Mouse (Mus musculus): Measurements from ENCODE around the gene Ppp1r37.

The Ppp1r37 gene

DNA sequence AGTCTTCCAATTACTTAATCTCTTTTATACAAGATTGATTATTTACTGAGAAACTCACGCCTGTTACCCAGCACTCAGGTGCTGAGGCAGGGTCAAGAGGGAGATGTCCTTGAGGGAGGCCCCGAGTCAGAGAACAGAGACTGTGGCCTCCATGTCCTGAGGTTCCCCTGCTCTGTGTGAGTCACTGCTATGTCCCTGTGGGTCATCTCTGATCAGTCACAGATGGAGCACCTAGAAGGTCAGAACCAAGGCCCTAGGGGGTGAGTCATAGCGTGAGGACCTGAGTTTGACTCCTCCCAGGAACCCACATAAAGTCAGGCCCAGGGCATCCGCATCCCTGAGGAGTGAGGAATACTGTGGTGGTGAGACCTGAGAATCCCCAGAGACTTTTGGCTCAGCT is 61.2 kb downstream of the Ppp1r37 start:
- no peak for DNase-seq (ENCODE audit: low spot score)

DNA sequence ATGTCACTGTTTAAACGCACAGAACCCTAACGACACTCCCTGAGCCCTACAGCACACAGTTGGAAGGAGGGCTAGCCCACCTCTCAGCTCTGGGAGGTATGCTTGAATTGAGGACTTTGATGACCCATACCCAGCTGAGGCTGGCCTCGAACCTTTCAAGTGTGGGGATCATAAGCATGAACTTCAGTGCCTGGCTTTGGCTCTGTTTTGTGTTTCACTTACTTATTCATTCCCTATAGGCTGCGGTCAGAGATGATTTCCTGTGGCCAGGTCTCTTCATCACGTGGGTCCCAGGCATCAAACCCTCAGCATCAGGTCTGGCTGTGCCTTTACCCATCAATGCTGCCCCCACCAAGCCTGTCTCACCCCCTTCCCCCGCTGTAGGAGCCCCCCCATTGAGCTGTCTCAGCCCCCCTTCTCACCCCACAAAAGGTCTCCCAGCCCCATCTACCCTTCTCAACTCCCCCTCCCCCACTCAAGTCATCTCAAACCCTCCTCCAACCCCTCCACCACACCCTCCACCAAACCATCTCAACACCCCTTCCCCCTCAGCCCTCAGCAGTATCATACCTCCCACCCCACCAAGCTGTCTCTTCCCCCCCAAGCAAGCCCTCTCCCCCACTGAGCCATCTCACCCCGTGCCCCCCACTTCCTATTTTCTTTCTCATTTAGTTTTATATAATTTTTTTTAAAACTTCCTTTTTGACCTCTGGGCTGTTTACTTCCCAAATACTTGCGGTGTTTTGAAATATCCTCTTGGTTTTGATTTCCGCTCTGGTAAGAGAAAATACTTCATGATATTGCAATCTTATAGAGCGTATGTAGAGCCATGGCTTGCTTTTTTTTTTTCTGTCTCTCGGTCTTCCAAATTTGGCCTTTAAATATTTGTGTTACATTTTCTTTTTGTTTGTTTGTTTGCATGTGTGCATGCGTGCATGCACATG is 62.2 kb downstream of the Ppp1r37 start:
- no peak for DNase-seq (ENCODE audit: low spot score)

DNA sequence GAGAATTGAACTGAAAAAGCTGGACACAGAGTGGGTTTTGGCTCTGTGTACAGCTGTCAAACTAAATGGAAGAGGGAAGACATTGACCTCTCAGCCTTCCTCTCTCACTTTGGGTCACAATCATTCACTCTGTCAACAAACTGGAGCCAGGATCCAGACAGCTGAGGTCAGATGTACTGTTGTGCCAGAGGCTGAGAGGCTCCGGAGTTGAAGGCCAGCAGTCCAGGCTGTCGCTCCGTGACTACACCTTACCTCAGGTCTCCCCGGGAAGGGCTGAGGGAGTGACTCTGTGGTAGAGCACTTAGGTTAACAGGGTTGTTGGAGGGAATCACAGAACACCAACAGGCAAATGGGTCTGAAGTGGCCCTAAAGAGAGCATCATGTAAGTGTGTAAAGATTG is 64.5 kb downstream of the Ppp1r37 start:
- DNase-seq (ENCODE audit: low spot score), result no peak

DNA sequence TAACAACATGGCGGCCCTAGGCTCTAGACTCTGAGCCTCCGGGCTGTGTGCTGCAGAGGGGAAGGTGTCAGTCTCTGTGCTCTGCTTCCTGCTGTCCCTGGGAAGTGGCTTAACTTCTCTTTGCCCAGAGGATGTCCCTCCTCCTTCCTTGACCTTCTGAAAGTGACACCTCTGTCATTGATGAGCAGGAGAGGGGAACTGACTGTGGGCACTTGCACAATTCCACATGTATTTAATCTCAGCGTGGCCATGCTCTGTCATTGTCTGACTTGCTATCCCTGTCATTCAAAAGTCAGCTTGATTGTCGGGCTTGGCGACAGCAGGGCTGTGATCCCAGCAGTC is 66.7 kb downstream of the Ppp1r37 start:
- no peak for DNase-seq (ENCODE audit: low spot score)

DNA sequence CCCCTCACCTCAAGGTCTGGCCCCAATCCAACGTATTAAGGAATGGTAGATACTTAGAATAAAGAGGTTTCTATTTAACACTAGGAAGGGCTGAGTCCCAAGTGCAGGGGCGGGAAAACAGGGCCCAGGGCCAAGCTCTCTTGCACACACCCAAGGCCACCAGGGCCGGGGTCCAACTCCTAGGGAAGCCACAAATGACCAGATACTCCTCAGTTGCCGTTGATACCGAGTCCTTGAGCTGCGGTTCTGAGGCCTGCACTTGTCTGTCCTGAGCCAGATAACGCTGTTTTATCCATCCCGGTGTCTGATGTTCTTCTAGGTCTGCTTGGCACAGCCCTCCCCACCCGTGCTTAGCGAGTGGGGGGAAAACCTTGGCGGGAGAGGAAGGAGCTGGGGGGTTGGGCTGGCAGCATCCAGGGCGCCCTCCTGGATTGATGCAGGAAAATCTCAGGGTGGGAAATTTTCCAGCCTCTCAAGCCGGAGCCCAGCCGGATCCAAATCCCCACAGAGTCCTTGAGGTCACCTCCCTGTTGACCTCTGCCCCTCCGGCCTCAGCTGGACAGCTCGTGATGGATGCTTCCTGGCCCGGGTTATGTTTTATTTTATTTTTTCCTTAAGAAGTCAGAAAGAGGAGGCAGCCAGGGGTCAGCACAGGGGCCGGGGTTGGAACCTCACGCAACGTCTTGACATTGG is 67.2 kb downstream of the Ppp1r37 start:
- no peak for DNase-seq (ENCODE audit: low spot score)

DNA sequence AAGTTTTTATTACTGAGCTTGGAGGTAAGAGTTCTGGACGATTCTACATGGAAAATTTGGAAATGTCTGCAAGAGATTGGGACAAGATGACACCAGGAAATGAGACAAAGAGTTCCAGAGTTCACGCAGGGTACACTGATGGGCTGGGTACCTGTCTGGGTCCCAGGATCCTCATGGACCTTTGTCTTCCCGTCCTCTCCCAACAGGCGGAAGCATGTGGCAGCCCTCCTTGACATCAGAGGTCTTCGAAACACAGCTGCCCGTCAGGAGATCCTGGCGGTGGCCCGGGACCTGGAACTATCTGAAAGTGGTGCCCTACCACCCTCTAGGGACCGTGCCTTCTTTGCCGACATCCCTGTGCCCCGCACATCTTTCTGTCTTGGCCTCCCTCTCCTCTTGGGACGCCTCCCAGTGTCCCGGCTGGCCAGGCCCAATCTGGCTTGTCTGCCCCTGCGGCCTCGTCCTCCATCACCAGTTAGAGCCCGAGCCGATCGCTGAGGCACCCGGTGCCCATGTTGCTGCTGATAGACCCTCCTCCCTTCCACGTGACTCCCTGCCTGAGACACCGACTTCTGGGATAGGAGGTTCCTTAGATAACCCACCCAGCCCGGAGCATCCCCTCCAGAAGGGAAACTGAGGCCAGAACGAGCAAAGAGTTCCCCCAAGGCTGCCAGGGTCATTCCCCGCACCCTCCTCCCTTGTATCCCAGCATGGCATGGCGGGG is 68.0 kb downstream of the Ppp1r37 start:
- DNase-seq (ENCODE audit: low spot score), result no peak

DNA sequence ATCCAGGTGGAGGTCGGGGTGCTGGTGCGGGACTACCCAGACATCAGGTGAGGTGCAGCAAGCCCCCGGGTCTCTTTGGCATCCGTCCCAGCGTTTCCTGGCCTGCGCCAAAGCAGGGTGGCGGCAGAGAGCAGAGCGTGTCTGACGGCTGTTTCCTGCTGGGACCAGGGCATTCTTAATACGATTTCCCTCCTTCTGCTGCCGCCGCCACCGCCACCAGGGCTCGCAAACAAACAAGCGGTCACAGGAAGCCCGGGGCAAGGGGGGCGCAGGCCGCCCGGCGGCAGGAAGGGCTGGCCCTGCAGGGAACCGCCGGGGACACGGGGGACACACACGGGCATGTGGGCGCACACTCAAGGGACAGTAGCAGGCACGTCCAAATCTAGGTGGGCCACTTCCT is 71.1 kb downstream of the Ppp1r37 start:
- DNase-seq (ENCODE audit: low spot score), result peak; percentile 35

DNA sequence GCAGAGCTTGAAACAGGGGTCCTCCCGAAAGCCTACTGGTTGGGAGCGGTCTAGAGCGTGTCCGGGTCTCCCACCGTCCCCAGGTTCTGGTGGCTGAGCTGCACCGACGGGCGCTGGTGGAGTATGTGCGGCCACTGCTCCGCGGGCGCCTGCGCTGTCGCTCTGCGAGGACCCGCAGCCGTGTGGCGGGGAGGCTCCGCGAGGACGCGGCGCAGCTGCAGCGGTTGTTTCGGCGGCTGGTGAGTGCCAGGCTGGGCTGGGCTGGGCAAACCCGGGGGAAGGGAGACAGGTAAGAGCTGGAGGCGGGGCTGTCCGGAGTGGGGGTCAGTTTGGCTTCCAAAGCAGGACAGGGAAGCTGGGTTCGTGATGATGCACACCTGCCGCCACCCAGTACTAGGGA is 73.4 kb downstream of the Ppp1r37 start:
- DNase-seq (ENCODE audit: low spot score), result no peak

DNA sequence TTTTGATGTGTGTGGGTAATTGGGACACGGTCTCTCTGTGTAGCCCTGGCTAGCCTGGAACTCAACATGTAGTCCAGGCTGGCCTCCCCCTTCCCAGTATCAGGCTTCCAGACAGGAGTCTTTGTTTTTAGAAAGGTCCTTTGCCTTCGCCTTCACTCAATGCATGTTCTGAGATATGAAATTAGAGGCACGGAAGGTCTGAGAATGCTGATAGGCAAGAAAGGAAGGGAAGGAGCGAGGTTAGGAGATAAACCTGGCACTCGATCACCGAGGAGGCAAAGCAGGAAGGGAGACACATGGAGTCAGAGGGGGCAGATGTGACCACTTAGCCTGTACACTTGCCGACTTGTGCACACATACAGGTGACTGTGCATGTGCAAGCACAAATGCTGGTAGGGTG is 76.3 kb downstream of the Ppp1r37 start:
- no peak for DNase-seq (ENCODE audit: low spot score)

DNA sequence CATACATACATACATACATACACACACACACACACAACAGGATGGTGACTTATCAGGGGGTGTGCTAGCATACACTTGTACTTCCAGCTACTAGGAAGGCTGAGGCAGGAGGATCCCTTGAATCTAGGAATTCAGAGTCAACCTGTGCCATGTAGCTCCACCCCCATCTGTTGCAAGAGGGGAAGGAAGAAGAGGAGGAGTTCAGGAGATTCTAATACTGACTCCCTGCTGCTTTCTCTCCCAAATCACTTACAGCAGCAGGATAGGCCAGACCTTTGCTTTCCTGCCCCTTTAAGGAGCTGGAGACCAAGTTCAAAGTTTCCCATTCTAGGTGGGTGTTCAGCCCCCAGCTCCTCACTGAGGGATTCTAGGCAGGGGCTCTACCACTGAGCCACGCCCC is 77.4 kb downstream of the Ppp1r37 start:
- DNase-seq (ENCODE audit: low spot score), result no peak

DNA sequence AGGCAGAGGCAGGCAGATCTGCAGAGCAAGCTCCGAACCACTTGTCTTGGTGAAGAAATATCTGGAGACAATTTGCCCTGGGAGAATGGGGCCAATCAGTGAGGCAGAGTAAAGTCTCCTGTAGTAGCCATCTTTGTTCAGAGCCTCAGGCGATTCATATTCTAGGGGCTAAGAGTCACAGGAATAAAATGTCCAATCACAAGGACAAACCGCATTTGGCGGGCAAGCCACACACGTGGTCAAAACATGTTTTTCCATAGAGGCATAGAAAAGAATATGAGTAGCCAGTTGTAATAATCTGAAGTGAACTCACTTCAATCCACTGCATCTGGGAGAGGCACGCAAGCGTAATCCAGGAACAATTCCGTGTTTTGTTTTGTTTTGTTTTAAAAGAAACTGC is 79.6 kb downstream of the Ppp1r37 start:
- DNase-seq (ENCODE audit: low spot score), result no peak
